Mouse (Mus musculus): Measurements from ENCODE around the gene Olfr1158.
"Not testable (repeated sequence)": the region's sequence is repeated elsewhere in the genome, so short reads cannot be mapped to it uniquely, and the experiment has no call there.

The Olfr1158 gene

GRCm38 (mm10) chr2:87989813-87990212 lies at the start of gene Olfr1158:
Gene Olfr1158, plus strand, starts transcription at chr2:87990113.
- DNase-seq, result no peak

DNA sequence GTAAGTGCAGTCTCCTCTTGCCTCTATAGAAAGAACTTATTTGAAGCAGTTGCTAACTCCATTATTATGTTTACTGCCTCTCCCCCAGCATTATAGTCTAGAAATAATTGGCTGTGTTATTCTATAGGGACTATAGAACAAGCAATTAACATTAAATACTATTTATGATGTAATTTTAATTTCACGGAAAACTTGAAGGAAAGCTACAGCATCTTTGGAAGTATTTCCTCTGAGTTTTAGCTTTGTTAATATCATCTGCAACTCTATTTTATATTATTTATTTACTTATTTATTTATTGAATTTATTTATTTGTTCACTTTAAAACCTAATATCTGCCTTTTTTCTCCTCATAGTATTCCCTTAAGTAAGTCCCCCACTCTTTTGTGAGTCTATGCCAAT lies 44.9 kb upstream of the Olfr1158 start, which contains the start of gene Olfr1155:
Gene Olfr1155 (minus strand): TSS at position 101 of the 400 bp plus-strand sequence.
- DNase-seq, result no peak

DNA sequence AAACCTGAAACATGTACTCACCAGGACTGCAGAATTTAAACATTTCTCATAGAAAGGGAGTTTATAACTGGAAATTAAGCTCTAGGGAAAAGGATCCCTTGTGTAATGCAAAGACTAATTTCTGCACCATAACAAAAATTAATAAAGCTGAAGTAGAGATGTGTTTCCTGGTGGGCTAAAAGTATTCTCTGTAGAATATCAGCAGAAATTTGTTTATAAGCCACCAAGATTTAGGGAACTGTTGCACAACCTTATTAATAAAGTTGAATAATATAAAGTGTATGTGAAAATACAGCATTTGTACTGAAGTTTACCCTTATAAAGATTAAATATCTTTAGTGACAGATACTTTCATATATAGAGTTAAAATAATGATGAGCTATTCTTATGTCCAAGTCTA lies 36.9 kb upstream of the Olfr1158 start, which contains the start of gene Olfr1156:
Gene Olfr1156 (minus strand): TSS at position 101 of the 400 bp plus-strand sequence.
- no peak for DNase-seq

- DNase-seq, result no peak
Observed at GRCm38 (mm10) chr2:87968199-87968598, 21.7 kb upstream of the Olfr1158 start, which contains the start of gene Olfr1157. Gene Olfr1157, minus strand, starts transcription at chr2:87968299.

DNA sequence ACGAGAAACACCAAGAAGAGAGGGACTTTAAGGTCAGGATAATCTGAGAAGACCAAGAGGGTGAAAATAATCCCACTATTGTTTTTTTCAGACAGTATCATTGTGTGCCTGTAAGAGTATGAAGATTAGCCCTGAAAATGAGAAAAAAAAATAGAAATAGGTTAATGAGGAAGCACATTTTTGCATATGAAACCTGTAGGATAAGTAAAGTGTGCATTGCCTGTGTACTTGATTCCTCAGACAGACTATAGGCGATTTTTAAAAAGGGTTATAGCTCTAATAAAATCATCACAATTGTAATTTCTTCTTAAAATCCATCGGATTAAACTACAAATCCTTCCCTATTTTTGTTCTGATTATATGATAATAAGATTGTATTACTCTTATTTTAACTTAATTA lies 15.3 kb upstream of the Olfr1158 start, which contains the start of gene Olfr74:
Gene Olfr74 (minus strand): TSS at position 101 of the 400 bp plus-strand sequence.
- no peak for DNase-seq

DNA sequence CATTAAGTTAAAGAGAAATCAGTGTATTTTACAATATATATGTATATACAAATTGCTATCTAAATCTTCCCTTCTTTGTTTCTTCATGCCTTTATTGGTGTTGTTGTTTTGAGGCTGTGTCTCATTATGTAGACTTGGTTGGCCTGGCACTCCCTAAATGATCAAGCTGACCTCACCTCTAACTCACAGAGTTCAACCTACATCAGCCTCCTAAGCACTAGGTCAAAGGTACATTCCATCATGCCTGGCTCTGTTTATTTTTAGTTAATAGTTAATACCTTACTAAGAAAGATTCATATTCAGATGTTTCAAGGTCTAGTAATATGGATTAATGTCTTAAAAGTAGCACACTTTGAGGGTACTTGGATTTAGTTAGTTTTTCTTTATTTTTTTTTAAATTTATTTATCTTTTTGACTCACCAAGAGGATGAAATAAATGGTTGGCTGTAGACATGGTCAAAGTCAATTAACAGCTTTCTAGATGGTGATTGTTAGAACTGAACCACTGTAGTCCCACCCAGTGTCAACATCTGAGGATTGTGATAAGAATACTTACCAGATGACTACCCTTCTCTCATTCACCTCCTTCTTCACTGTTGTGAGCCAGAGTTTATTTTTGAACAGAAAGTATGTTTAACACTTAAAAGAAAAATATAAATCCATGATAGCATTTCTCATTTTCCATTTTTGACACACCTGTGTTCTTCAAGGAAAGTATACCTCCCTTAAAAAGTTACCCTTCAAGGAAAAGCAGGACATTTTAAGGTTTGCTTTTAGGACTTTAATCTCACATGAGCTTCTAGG lies 17.8 kb downstream of the Olfr1158 start, which contains the start of gene Olfr1160:
Gene Olfr1160 (minus strand): TSS at position 754 of the 804 bp plus-strand sequence.
- DNase-seq, result no peak

GRCm38 (mm10) chr2:88022474-88022873 lies 32.6 kb downstream of the Olfr1158 start, which contains the start of gene Olfr1161:
Gene Olfr1161, plus strand, starts transcription at chr2:88022774.
- DNase-seq, result not testable (repeated sequence)

DNA sequence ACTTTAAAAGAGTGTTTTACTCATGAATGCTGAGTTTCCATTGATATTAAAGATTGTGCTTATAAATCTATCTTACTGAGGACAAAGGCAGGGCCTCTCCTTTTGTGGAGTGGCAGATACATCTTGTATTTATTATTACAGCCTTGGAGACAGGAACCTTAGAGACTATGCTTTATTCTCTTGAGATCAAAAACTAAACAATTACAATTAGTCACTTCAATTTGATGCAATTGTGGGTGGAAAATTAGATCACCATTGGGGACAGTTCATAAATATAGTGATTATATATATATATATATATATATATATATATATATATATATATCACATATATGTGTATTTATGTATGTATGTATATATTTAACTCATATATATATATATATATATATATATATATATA lies 47.7 kb downstream of the Olfr1158 start, which contains the start of gene Olfr73:
Gene Olfr73 (minus strand): TSS at position 101 of the 400 bp plus-strand sequence.
- DNase-seq, result no peak

All from cerebellum, adult 9-10 months (tissue).